Mouse (Mus musculus): ENCODE measurements around the gene Abhd16b.
"Not testable (repeated sequence)": the region's sequence is repeated elsewhere in the genome, so short reads cannot be mapped to it uniquely, and the experiment has no call there.

The Abhd16b gene

DNA sequence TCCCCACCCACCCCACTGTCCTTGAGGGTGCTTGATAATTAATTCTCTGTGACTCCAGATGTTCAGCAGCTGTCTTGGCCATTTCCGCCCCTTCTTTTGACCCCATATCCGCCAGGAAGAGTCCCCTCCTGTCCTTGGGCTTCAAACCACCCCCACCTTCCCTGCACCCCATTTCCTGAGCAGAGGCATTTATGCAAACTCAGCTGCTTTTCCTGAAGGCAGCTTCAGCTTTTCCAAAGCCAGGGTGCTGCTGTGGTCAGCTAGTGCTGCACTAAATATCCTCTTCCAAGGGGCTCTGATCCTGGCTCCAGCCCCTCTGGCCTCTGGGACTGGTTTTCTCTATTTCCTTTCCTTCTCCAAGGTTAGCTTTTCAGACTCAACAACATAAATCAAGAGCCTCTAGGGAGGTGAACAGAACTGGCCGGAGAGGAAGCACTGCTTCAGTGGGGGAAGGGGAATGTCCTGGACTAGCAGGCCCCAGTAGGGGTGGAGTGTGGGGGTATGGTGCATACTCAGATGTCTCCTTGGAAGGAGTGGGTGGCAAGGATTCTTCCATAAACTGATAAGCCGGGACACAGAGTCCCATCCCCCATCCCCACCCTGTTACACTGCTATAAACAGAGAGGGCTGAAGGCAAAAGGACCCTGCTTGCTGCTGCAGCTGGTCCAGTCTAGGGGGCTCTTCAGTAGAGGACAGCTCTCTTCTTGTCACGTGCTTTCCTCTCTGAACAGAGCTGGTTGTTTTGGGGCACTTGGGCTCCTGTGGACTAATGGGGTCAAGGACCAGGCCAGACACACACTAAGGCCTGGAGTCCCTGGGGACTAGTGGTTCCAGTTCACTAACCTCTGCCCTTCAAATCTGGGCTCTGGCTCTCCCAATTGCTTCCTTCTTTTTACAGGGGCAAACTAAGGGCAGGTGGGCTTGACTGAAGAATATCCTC is 5.4 kb upstream of the Abhd16b start:
- peak; percentile 70 for DNase-seq (ENCODE audit: extremely low spot score)

DNA sequence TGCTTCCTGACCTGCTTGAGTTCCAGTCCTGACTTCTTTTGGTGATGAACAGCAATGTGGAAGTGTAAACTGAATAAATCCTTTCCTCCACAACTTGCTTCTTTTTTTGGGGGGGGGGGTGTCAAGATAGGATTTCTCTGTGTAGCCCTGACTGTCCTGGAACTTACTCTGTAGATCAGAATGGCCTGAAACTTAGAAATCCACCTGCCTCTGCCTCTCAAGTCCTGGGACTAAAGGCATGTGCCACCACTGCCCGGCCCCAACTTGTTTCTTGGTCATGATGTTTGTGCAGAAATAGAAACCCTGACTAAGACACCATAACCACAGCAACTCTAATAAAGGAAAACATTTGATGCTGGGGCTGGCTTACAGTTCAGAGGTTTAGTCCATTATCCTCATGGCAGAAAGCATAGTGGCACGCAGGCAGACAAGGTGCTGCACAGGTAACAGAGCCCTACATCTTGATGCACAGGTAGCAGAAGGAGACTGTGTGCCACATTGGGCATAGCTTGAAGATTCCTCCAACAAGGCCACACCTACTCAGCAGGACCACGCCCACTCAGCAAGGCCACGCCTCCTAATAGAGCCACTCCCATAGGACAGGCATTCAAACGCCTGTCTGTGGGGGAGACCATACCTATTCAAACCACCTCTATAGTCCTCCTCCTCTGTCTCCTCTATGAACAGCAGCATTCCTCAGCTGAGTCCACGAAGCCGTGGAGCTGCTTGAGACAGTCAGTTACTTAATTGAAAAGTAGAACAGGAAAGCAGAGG is 1.4 kb upstream of the Abhd16b start:
- DNase-seq (ENCODE audit: extremely low spot score) = no peak

DNA sequence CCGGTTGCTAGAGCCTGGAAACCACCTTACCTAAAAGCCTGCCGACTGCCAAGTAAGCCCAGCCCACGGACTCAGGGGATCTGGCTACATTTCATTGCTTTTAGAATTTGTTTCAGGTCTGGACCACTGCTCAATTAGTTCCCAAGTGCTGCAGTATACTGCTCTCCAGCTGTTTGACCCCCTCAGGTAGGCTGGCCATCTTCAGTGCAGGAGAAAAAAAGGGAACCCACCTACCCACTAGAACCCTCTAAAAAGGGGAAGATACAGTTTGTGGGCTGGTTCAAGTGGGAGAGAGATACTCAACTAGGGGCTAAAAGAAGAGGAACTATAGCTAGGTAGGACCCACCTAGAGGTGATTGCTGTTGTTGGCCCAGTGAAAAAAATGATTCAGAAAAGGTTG is 800 bp upstream of the Abhd16b start:
- no peak for DNase-seq (ENCODE audit: extremely low spot score)

DNA sequence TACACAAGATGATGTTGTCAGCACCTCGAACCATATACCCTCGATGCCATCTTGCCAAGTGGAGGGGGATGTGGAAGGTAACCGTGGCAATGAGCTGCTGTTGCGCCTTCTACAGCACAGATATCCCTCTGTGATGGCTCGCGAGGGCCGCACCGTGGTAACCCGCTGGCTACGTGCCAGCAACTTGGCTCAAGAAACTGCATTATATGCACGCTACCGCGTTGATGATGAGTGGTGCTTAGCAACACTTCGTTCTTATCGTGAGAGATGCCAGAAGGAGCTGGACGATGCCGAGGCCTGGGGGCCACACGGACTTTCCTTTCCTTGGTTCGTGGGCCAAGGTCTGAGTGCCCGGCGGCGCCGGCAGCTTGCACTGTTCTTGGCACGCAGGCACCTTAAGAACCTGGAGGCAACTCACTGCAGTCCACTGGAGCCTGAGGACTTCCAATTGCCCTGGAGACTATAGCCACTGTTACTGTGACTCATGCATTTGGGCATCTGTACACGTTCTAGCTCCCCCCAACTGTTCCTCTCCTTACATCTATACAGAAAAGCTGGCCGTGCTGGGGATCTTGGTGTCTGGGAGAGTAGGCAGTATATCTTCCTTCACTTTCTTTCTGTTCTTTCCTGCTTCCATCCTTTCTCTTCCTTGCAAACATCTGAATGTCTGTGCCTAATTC is 1.4 kb downstream of the Abhd16b start:
- no peak for DNase-seq (ENCODE audit: extremely low spot score)

DNA sequence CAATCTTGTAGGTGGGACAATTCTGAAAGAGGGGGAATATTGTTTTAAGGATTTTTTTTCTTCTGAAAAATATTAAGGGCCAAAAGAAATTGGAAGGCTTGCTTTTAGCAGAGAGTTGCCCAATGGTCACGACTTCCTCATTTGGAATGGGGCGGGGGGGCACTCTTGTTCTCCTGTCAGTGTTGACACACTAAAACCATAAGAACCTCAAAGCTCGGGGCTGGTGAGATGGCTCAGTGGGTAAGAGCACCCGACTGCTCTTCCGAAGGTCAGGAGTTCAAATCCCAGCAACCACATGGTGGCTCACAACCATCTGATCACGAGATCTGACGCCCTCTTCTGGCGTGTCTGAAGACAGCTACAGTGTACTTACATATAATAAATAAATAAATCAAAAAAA is 2.8 kb downstream of the Abhd16b start:
- not testable (repeated sequence) for DNase-seq (ENCODE audit: extremely low spot score)

DNA sequence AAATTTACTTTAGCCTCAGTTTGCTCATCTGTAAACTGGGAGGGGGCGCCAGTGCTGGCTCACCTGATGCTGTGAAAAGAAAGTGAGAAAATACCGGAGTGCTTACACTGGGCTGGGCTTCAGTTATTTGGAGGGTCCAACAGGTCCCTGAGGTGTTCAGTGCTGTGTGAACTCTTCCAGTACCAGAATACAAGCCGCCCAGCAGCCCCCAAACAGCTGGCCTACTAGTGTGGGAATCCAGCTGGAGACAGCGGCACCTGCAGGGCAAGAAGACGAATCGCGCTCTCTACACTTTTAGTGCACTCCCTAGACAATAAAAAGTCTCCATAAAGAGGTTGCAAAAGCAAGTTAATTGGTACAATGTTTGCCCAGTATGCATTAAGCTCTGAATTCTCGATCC is 3.3 kb downstream of the Abhd16b start:
- peak; percentile 70 for DNase-seq (ENCODE audit: extremely low spot score)

DNA sequence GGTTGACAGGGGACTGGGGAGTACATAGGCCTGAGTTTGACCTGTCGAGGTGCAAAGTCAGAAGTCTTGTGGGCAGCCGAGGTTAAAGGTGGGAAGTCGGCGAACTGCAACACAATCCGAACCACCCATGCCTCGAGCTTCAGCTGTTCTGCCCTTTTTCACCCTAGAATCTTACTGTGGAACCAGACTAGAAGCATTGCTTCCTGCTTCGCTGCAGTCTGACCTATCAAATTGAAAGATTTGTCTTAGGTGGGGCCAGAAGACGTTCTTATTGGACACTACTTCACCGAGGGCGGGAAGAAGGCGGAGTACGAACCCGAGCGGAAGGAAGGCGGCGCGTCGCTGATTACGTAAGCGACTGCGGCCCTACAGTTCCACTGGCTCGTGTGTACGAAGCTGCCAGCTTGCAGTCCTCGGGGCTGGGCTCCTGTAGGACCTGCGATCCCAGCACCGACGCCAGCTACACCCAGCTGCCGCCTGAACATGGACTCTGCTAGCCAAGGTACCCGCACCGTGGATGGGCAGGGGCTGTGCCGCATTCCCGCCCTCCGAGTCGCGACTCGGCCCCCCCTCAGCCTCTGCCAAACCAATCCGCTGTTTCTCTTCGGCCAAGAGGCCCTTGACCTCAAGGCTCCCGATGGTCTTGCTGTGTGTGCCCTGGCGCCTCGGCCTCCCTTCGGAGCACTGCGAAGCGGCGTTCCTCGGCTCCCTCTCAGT is 4.0 kb downstream of the Abhd16b start, which contains the start of gene Tpd52l2:
Gene Tpd52l2, plus strand, starts transcription at position 312 of the 717 bp plus-strand sequence.
- peak; percentile 92 for DNase-seq (ENCODE audit: extremely low spot score)

DNA sequence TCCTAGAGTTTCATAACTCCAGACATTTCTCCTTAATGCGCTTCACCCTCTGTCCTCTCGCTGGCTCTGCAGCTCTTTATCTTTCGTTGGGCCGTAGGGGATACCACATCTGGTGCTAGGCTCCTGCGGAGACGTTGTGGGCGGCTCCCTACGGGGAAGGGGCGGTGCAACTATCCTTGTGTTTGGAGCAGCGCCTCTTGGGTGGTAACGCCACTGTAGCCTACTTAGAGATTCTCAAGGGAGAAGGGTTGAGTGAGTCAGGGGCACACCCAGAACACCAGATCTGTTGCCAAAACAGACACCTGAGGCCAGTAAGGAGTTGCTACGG is 4.5 kb downstream of the Abhd16b start:
- no peak for DNase-seq (ENCODE audit: extremely low spot score)

DNA sequence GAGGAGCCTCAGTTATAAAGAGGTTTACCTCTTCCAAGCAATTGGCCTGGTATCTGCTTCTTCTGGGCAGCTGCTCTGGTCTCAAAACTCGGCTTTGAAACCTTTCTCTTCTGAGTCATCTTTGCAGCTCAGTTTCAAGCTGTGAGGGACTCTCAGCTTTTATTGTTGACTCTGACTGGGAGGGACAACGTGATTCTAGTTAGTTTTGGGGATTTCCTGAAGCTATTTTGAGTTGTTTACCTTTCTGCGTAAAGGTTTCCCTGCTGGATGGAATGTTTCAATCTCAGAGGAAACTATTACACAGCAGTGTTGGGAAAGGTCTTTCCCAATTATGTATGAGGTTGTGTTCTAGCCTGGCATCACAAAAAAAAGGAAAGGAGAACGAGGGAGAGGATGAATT is 5.6 kb downstream of the Abhd16b start:
- no peak for DNase-seq (ENCODE audit: extremely low spot score)

DNA sequence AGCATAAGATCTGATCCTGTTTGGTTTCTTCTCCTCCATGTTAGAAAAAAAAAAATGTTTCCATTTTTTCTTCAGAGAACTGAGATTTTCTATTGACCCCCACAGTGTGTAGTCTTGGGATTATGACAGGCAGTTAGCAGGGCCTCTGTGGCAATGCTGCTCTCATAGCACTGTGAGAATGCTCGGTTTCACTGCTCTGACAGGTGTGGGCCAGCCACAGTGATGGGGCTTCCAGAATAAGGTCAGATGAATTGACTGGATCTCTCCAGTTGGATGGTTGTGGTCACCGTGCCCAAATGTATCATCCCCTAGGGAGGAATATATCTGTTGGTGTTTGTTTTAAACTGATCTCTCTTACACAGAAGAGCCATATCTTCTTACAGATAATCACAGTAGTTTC is 16.2 kb downstream of the Abhd16b start:
- DNase-seq (ENCODE audit: extremely low spot score) = no peak

DNA sequence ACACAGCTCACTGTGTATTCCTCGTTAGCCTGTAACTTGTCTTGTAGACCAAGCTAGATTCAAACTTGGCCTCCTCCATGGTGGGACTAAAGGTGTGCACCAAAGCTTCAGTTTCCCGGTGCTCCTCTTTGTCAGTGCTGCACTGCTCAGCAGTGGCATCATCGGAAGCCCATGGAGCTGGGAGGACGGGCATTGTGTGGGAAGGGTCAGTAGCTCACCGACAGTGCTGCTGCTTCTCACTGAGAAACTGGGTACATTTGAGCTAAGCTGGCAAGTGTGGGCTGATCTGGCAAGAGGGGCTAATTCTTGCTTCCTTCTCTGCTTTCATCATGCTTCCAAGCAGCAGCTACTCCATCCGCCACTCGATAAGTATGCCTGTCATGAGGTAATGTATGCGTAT is 18.2 kb downstream of the Abhd16b start:
- no peak for DNase-seq (ENCODE audit: extremely low spot score)

DNA sequence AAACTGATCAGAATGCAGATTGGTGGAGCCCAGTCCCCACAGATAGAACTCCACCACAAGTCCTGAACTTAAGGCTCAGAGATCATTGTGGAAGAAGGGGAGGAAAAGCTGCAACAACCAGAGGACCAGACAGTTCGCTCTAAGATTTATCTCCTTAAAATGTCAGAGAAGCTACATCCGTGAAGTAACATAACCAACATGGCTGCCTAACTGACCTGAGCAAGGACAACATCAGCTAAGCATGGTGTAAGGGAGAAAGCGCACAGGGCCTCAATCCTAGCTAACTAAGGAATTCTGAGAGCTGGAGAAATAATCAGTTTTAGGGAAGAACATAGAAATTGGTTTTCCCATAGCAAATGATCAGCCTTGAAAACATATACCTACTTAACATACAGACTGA is 26.2 kb downstream of the Abhd16b start:
- no peak for DNase-seq (ENCODE audit: extremely low spot score)

DNA sequence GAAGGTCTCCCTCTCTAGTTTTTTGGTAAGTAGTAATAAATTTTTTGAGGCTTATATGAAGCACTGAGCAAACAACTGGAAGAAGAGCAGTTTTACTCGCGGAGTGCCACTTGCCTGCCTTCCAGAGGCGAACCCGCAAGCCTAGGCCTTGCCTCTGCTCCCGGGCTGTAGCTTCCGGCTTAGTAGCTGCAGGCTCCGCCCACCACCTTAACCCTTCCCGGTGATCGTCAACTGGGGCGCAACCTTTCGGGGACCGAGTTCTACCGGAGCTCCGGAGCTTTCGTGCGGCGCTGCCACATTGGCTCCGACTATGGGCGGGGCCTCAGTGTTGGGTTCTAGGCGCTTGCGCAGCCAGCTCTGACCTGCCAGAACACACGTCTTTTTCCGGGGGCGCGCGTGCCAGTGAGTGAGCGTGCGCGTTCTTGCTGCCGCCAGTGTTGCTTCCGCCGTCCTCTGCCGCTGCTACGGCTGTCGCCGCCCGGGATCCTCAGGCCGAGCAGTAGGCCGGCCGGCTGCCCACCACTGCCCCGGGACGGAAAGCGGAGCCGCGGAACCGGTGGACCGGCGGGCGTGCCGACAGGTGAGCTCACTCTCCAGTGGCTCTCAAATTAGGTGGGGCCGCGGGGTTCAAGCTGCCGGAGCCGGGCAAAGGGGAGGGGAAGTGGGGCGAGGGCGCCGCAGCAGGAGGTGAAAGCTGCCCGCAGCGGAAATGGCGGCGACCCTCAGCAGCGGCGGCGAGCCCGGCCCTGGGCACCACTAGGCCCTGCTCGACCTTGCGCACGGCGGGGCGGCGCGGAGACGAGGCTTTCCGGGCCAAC is 27.3 kb downstream of the Abhd16b start, which contains the start of gene Dnajc5:
Gene Dnajc5, plus strand, starts transcription at position 368 of the 818 bp plus-strand sequence.
- DNase-seq (ENCODE audit: extremely low spot score) = peak; percentile 97

DNA sequence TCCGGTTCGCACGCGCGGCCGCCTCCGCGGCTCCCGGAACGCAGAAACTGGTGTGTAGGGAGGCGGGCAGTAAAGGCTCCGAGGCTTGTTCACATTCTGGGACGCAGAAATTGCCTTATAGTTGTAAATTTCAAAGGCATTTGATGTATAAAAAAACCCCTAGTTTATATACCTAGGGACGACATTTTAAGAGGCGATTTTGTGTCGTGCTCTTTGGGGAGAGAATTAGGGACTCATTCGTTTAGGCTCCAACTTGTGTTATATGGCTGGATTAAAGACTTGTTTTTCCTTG is 27.9 kb downstream of the Abhd16b start:
- DNase-seq (ENCODE audit: extremely low spot score) = no peak

DNA sequence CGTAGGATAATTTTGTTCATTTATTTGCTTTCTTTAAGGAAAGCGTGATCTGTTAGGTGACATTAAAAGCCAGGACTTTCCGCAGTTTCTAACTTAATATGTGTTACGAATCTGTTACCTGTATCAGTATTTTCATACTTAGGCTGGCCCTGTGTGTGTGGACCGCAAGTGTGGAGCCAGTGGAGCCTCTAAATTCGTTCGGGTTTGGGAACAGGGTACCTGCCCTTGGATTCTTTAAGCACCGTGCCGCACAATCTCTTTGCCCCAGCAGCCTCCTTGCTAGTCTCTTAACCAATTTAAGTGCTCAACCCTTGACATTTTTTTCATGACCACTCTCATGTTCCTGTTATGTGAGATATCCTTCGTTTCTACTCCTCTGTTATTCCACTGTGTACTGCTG is 28.5 kb downstream of the Abhd16b start:
- no peak for DNase-seq (ENCODE audit: extremely low spot score)

DNA sequence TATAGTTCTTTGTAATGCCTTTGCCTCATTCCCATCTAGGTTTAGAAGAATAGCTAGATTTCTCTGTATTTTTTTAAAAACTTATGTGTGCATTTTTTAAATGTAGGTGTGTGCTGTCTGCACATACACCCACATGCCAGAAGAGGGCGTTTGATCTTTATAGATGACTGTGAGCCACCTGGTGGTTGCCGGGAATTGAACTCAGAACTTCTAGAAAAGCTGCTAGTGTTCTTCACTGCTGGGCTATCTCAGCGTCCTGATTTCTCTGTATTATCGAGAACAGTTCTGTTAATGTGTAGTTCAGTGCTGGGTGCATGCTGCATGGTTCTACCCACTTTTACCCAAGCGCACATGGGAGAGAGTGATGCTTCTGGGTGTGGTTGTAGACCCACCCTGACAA is 29.8 kb downstream of the Abhd16b start:
- DNase-seq (ENCODE audit: extremely low spot score) = no peak

DNA sequence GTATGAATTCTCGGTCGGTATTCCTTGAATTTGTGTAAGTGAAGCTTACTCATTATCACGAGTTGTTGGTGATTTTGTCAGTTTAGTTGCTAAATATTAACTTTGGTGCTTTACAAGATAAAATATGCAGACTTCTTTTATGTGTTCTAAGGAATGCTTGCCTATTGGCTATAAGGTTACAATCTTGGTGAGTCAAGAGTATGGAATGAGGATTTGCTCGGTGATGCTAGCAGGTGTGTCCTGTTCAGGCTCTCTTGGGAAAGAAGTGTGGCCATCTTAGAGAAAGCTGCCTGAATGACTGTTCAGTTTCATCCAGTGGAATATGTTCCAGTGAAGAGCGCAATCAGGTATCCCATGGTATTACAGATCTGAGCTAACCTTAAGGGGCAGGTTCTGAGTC is 32.5 kb downstream of the Abhd16b start:
- no peak for DNase-seq (ENCODE audit: extremely low spot score)

DNA sequence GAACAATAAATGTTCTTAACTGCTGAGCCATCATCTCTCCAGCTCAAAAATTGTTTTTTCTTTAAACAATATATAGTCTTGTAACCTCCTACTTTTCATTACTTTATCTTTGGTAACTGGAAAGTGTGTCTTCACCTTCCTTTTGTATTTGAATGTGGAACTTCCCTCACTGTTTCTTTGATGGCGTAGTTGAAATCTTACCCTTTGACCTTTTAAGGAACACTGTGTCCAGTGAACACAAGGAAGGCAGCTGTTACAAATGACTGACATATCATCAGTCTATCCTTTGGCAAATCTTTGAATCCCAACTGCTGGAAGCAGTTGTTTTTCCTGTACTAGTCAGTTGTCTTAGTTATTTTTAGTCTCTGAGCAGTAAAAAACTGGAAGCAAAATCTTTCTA is 36.1 kb downstream of the Abhd16b start:
- no peak for DNase-seq (ENCODE audit: extremely low spot score)

DNA sequence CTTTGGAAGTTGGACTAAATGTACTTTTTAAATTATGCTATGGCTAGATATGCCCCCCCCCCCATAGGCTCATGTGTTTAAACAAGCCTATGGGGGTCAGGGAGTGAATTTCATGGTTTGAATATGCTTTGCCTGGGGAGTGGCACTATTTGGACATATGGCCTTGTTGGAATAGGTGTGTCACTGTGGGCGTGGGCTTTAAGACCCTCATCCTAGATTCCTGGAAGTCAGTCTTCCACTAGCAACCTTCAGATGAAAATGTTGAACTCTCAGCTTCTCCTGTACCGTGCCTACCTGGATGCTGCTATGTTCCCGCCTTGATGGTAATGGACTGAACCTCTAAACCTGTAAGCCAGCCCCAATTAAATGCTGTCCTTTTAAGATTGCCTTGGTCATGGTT is 39.6 kb downstream of the Abhd16b start:
- no peak for DNase-seq (ENCODE audit: extremely low spot score)

DNA sequence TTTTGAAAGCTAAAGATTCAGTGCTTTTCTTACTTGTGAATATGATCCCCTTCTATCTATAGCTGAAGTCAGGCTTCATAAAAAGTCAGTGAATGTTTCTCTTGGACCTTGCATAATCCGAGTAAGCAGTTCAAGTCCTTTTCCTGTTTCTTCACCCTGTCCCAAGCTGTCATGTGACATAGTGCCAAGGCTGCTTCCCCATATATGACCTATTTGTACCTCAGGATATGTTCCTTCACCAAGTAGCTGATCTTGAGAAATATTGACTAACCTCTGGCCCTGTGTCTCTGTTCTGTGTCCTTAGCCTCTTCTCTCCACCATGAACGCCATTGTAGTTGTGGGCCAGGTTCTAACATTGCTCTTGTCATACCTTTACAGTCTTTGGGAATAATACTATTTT is 43.4 kb downstream of the Abhd16b start:
- no peak for DNase-seq (ENCODE audit: extremely low spot score)

DNA sequence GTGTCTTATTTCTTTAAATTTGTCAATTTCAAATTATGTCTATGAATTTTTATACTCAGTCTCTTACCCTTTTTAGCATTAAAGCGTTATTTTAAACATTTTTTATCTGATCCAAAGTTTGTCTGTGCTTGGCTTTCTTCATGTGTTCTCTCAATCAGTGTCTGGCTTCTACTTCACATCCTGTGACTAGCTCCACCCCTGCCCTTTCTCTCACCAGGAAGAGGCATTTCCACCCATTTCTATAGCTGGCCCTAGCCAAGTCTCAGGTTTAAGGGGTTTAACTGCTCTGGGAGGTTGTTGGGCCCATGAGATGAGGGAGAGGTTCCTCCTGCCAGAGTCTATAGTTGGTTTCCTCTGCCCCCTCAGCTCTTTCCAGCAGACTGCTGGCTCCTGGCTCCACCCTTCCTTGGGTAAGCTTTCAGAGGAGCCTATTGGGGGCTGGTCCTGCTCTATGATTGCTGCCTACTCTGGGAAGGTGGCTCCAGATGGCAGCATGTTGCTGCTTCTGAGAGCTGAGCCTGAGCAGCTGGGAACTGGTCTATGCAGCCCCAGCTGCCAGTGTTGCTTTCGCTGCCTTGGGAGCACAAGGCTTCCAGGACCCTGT is 44.5 kb downstream of the Abhd16b start:
- no peak for DNase-seq (ENCODE audit: extremely low spot score)
